Mouse (Mus musculus) forebrain, embryonic 16.5 days (tissue): Measurements from ENCODE around the gene Olfr1393. TPM values are rescaled to one million over a fixed set of nuclear protein-coding genes. Genes with fewer than 3 reads are reported as not detected.

Experiments
- ATAC-seq: fragments of 200-750 bp; cut with Nextera tagmentation; 2 replicates; pipeline ENCODE4 v1.8.0; 2017; ENCODE audit warnings: mild to moderate bottlenecking, moderate library complexity
- H3K27ac ChIP-seq: fragments of 300-500 bp; sonication (generic); 2 replicates; pipeline ENCODE4 v1.5.1; 2014; ENCODE audit warnings: low read length, control low read depth
- H3K27me3 ChIP-seq: fragments of 300-500 bp; sonication (generic); replicated peaks from 2 replicates; pipeline ENCODE4 v1.6.1; 2014; ENCODE audit warnings: low read length; ENCODE audit not compliant: control insufficient read depth, insufficient read depth
- H3K36me3 ChIP-seq: fragments of 300-500 bp; sonication (generic); 2 replicates; pipeline ENCODE4 v1.6.1; 2014; ENCODE audit not compliant: control insufficient read depth, insufficient read depth
- H3K4me1 ChIP-seq: fragments of 300-500 bp; sonication (generic); replicated peaks from 2 replicates; pipeline ENCODE4 v1.6.1; 2014; ENCODE audit warnings: low read length; ENCODE audit not compliant: control insufficient read depth, insufficient read depth
- H3K4me2 ChIP-seq: fragments of 300-500 bp; sonication (generic); 2 replicates; pipeline ENCODE4 v1.6.1; 2014; ENCODE audit warnings: mild to moderate bottlenecking, low read length, control low read depth
- H3K4me3 ChIP-seq: fragments of 300-500 bp; sonication (generic); replicated peaks from 2 replicates; pipeline ENCODE4 v1.5.1; 2014; ENCODE audit warnings: mild to moderate bottlenecking, low read length, control low read depth
- H3K9ac ChIP-seq: fragments of 300-500 bp; sonication (generic); replicated peaks from 2 replicates; pipeline ENCODE4 v1.6.1; 2014; ENCODE audit warnings: low read depth, low read length, control low read depth
- H3K9me3 ChIP-seq: fragments of 300-500 bp; sonication (generic); 2 replicates; pipeline ENCODE4 v1.6.1; 2016; ENCODE audit warnings: low read length; ENCODE audit not compliant: control insufficient read depth
- WGBS: fragments of 180-500 bp; shearing (Covaris S2); extraction: QIAGEN DNeasy Blood & Tissue Kit; methylation state at CpG from one replicate; pipeline ENCODE4 v1.1.7; 2014; 5-methylcytosine and 5-hydroxymethylcytosine counted together
- polyA plus RNA-seq: library from polyadenylated mRNA; unstranded; fragments of >200 nt; fragmentation: Nextera tagmentation; extraction: Ambion mirVana; gene quantifications from 2 replicates; pipeline ENCODE4 v1.2.1, GENCODE M21; 2015

Gene Olfr1393
- polyA plus RNA-seq, 1 experiment from 2014 or later = not detected

DNA sequence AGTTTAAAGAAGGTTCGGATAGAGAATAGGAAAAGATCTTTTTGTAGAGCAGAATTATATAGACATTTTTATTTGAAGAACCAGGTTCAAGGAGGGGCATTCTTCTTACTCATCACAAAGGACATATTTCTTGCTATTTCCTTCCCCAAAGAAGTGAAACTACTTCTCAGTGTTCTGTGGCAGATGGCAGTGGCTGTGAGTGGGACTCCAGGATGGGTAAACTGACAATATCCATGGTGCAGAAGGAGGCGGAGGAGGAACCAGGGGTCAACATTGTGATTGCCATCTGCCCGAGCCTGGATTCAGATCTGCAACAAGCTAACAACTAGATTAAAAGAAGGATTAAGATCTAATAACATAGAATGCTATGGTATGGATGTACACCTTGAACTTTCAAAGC is 48.6 kb downstream of the Olfr1393 start:
- Histone ChIP-seq H3K9me3 (no peaks in the 10 kb centered on the region), H3K4me2 (no peak overlapping the region), H3K4me1 (no peaks in the 10 kb centered on the region), H3K36me3 (no peaks in the 10 kb centered on the region), H3K27ac (no peak overlapping the region), H3K4me3 (no peak overlapping the region), H3K27me3 (no peaks in the 10 kb centered on the region), H3K9ac (no peak overlapping the region)
- ATAC-seq = no peak
- WGBS = 90% methylated on average over 3 of the region's 3 CpGs

- no peak overlapping the region for H3K4me2 ChIP-seq
- H3K4me1 ChIP-seq = no peaks in the 10 kb centered on the region
- ATAC-seq = no peak
- no peak overlapping the region for H3K27ac ChIP-seq
- H3K9me3 ChIP-seq = no peaks in the 10 kb centered on the region
- H3K36me3 ChIP-seq = no peaks in the 10 kb centered on the region
- H3K27me3 ChIP-seq = no peaks in the 10 kb centered on the region
- WGBS = 70% methylated on average over 1 of the region's 1 CpGs
- no peak overlapping the region for H3K9ac ChIP-seq
- no peak overlapping the region for H3K4me3 ChIP-seq
These were observed 51.6 kb downstream of the Olfr1393 start for GRCm38 (mm10) chr11:49329686-49330085.

Other genes with a start within 250 kb of the Olfr1393 start
- 0.34 and 0.53 TPM in 2 replicates for gene 9930111J21Rik2, start 227.1 kb upstream of the Olfr1393 start, polyA plus RNA-seq
- not detected in 2 replicates for gene Tgtp2, start 214.1 kb upstream of the Olfr1393 start, polyA plus RNA-seq
- gene Ifi47, start 201.7 kb upstream of the Olfr1393 start, polyA plus RNA-seq = 0.56 and 0.81 TPM in 2 replicates
- not detected in 2 replicates for gene Olfr1396, start 163.4 kb upstream of the Olfr1393 start, polyA plus RNA-seq
- not detected in 2 replicates for gene Olfr1395, start 136.0 kb upstream of the Olfr1393 start, polyA plus RNA-seq
- not detected in 2 replicates for gene Olfr1394, start 123.9 kb upstream of the Olfr1393 start, polyA plus RNA-seq
- not detected in 2 replicates for gene Btnl9, start 91.1 kb upstream of the Olfr1393 start, polyA plus RNA-seq
- 59.1 and 64.9 TPM in 2 replicates for gene Zfp62, start 75.0 kb upstream of the Olfr1393 start, polyA plus RNA-seq
- gene Mgat1, start 34.1 kb upstream of the Olfr1393 start, polyA plus RNA-seq = 28.0 and 31.8 TPM in 2 replicates
- gene Olfr1392, start 7.0 kb downstream of the Olfr1393 start, polyA plus RNA-seq = not detected in 2 replicates
- not detected in 2 replicates for gene Olfr10, start 26.4 kb downstream of the Olfr1393 start, polyA plus RNA-seq
- not detected in 2 replicates for gene Olfr1391, start 44.4 kb downstream of the Olfr1393 start, polyA plus RNA-seq
- not detected in 2 replicates for gene Olfr1390, start 56.9 kb downstream of the Olfr1393 start, polyA plus RNA-seq
- gene Olfr1389, start 144.8 kb downstream of the Olfr1393 start, polyA plus RNA-seq = not detected in 2 replicates
- gene Olfr1388, start 158.3 kb downstream of the Olfr1393 start, polyA plus RNA-seq = not detected in 2 replicates
- gene Olfr1387, start 177.0 kb downstream of the Olfr1393 start, polyA plus RNA-seq = not detected in 2 replicates
- gene Olfr1386, start 186.7 kb downstream of the Olfr1393 start, polyA plus RNA-seq = not detected in 2 replicates
- not detected in 2 replicates for gene Olfr1385, start 210.8 kb downstream of the Olfr1393 start, polyA plus RNA-seq
- gene Olfr1384, start 228.4 kb downstream of the Olfr1393 start, polyA plus RNA-seq = not detected in 2 replicates
- not detected in 2 replicates for gene Olfr1383, start 241.3 kb downstream of the Olfr1393 start, polyA plus RNA-seq
- gene Olfr1382, start 249.9 kb downstream of the Olfr1393 start, polyA plus RNA-seq = not detected in 2 replicates